Mouse (Mus musculus) fibroblast of lung, adult 2 months (primary cell): Measurements from ENCODE around the gene Rbm8a.
"Not testable (repeated sequence)": the region's sequence is repeated elsewhere in the genome, so short reads cannot be mapped to it uniquely, and the experiment has no call there.

Source experiments
- DNase-seq: peaks from one replicate; pipeline ENCODE4 v3.0.0-alpha.2; 2011; ENCODE audit warnings: low read depth

Gene Rbm8a

DNA sequence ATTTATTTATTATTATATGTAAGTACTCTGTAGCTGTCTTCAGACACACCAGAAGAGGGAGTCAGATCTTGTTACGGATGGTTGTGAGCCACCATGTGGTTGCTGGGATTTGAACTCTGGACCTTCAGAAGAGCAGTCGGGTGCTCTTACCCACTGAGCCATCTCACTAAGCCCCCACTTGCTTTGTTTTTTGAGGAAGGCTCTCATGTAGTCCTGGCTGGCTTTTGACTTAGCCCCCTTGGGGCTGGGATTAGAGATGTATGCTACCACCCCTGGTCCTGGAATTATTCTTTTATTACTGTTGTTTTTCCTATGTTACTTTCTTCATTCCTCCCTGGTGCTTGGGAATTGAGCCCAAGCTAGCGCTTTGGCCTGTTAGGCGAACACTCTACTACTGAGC is 23.7 kb upstream of the Rbm8a start:
- not testable (repeated sequence) for DNase-seq

DNA sequence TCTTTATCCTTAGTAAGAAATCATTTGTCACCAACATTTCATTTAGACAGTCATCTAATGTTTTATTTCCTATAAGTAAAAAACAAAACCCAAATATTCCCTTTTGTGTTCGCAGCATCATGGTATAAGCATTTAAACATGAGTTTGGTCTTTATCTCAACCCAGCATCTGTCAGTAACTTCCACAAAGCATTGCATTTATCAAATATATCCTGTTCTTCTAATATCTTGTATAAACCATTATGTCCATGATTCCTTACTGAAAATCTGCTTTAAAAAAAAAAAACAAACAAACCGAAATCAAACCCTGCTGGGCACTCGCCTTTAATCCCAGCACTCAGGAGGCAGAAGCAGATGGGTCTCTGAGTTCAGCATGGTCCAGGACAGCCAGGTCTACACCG is 23.1 kb upstream of the Rbm8a start:
- no peak for DNase-seq

DNA sequence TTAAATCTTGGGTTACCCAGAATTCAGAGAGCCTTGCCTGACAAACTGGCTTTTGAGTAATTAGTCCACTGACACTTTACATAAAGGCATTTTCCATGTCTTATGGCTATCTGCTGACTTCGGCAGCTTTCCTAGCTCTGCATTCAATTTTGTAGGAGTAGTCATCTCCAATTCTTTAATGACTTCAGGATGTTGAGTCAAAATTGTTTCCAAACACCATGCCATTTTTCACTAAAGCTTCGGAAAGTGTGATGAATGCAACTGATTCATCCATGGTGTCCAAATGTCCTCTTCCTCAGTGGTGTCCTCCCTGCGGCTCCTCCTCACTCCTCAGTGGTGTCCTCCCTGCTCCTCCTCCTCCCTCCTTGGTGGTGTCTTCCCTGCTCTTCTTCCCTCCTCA is 11.8 kb upstream of the Rbm8a start:
- DNase-seq, result no peak

DNA sequence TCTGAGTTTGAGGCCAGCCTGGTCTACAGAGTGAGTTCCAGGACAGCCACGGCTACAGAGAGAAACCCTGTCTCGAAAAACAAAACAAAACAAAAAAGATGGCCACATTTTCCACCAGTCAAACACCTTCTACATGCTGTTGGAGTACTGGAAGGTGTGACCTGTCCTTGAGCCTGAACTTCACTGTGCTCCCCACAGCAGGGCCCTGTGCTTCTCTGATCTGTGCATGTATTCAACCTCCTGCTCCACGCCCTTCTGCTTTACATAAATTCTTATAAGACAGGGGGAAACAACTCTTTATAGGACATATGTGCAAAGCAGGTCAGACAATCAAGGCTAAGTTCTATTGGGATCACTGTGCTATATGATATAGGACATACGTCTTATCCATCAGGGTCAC is 6.5 kb upstream of the Rbm8a start:
- no peak for DNase-seq

DNA sequence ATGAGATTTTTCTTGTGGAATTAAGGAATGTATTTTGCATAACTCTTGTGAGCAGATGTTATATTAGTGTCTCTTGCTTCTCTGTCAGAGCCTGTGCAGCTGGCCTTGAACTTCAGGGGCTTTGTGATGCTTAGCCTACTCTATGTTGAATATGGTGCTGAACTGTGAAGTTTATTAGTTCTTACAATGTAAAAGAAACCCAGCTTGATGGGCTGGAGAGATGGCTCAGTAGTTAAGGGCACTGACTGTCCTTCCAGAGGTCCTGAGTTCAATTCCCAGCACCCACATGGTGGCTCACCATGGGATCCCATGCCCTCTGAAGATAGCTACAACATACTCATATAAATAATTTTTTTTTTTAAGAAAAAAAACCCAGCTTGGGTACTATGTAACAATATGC is 2.3 kb downstream of the Rbm8a start:
- DNase-seq, result no peak

DNA sequence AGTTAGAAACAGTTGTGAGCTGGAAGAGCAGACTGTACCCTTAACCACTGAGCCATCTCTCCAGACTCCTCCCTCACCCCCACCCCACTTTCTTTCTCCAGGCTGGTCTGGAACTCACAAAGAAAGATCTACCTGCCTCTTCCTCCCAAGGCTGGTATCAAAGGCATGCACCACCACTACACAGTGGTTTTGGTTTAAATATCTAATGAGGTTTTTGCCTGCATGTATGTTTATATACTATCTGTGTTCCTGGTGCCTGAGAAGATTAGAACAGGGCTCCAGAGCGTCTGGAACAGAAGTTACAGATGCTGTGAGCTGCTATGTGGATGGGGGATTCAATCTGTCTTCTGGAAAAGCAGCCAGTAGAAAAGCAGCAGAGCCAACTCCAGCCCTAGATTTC is 4.3 kb downstream of the Rbm8a start:
- DNase-seq, result no peak

DNA sequence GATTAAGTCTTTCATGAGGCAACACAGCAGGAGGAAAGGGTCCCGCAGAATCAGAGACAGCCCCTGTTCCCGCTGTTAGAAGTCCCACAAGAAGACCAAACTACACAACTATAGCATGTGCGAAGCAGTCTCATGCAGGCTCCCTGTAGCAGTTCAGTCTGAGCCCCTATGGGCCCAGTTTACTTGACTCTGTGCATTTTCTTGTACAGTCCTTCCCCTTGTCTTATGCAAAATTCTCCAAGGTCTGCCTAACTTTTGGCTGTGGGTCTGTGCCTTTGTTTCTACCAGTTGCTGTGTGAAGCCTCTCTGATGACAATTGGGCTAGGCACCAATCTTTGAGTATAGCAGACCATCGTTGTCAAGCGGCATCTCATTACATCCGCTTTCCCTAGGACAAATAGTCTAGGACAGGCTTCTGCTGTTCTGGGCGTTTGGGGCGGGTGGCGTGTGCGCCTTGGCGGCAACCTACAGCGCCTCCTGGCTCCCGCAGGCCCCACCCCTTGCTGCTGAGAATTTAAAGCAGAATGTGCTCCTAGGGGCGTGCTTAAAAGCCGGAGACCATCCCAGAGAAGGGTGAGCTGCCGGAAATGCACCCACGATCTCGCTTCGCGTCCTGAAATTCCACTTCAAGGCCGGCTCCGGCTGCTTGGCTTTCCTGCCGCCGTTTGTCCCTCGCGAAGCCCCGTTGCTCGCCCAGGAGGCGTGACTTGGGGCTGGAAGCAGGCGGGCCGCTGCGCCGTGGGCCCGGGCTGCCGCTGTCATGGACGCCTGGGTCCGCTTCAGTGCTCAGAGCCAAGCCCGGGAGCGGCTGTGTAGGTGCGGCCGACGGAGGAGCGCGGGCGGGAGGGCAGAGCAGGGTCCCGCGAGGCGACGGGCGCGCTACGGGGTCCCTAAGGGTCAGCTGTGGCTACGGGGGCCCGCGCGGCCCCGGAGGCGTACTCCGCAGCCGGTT is 5.5 kb downstream of the Rbm8a start, which contains the start of the genes Pex11b and Gm42957:
Gene Pex11b (plus strand): TSS at position 449 of the 952 bp plus-strand sequence.
Gene Gm42957 (plus strand): TSS at position 547 of the 952 bp plus-strand sequence.
- peak; percentile 57 for DNase-seq

DNA sequence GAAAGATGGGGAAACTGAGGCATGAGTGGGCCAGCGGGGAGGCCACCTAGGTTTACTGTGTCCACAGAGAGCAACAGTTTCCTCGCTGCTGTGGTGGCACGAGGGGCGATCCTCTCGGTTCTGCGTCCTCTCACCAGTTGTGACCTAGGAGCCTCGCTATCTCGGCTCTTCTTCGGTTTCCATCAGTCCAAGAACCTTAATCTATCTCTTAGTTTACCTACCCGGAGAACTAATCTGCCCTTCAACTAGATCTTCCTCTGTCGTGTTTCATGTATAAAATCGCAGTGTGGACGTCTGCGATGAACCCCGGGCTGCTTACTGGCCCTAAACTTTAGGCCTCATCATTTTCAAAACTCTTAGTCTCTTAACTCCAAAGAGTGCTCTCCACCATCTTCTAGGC is 6.2 kb downstream of the Rbm8a start:
- DNase-seq, result no peak

DNA sequence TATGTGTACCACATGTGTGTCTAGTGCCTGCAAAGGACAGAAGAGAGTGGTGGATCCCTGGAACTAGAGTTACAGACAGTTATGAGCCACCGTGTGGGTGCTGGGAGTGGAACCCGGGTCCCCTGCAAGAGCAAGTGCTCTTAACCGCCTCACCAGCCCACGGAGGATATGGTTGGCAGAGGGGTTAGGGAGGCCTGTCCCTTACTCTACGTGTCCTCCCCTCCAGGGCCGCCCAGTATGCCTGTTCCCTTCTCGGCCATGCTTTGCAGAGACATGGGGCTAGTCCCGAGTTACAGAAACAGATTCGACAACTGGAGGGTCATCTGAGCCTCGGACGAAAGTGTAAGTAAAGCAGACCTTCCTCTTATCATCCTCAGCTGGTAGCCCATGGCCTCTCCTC is 6.7 kb downstream of the Rbm8a start:
- DNase-seq, result no peak

DNA sequence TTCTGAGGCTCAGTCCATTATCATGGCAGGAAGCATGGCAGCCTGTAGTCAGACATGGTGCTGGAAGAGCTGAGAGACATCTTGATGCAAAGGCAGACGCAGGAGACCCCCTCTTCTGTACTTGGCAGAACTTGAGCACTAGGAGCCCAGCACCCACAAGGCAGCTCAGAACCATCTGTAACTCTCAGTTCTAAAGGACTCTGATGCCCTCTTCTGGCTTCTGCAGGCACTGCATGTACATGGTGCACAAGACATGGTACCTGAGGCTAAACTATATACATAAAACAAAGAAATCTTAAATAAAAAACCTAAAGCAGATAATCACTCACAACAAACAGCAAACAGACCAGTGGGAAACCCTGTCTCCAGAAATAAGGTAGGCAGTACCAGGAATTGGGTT is 9.5 kb downstream of the Rbm8a start:
- no peak for DNase-seq

DNA sequence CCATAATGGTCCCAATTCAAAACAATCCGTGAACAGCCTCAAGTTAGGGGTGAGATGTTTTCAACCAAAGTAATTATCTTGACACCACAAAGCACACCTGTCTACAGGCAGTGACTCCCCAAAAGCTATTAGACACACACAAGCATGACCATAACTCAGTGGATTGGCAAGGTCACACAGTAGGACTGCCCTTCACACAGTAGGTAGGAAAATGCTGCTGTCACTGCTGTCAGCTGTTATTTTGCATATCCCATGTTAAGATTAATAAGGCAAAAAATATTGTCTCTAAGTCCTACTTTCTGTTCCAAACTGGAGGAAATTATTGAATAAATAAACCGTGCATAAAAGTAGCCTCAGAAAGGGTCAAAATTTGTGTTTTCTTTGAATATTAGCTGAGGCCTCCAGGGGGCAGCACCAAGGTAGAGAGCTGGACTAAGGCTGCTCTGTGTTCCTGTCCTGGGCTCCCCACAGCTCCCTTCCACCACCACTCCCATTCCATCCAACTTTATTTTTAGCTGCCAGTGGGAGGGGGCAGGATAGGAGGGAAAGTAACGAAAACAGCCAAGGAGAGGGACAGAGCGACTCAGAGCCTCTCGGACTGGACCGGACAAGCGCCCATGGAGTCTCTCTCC is 15.4 kb downstream of the Rbm8a start, which contains the start of gene Itga10:
Gene Itga10 (plus strand): TSS at position 567 of the 632 bp plus-strand sequence.
- DNase-seq, result no peak

DNA sequence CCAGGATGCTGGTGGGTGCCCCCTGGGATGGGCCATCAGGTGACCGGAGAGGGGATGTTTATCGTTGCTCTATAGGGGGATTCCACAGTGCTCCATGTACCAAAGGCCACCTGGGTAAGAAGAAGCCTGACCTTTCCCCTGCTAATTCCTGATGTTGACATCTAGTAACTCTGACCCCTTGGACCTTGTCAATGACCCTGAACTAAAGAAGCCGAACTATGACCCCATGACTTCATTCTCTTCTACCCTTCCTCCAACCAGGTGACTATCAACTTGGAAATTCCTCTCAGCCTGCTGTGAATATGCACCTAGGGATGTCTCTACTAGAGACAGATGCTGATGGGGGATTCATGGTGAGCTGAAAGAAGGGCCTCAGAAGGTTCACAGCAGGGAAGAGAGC is 17.6 kb downstream of the Rbm8a start:
- no peak for DNase-seq

DNA sequence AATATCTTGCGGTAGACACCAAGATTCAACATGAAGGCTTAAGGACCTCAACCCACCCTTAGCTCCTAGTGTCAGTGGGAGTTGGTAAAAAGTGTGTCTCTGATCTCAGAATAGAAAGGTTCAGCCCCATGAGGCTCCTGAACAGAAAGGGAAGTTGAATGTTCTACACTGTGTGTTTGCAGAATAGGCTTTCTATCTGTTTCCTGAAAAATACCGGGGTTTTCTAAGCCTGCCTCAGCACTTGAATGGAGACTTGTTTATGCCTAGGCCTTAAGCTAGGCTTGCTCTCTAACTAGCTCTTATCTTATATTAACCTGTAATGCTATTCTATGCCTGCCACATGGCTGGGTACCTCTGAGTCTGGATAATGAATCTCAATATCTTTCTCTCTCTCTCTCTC is 31.2 kb downstream of the Rbm8a start:
- no peak for DNase-seq

DNA sequence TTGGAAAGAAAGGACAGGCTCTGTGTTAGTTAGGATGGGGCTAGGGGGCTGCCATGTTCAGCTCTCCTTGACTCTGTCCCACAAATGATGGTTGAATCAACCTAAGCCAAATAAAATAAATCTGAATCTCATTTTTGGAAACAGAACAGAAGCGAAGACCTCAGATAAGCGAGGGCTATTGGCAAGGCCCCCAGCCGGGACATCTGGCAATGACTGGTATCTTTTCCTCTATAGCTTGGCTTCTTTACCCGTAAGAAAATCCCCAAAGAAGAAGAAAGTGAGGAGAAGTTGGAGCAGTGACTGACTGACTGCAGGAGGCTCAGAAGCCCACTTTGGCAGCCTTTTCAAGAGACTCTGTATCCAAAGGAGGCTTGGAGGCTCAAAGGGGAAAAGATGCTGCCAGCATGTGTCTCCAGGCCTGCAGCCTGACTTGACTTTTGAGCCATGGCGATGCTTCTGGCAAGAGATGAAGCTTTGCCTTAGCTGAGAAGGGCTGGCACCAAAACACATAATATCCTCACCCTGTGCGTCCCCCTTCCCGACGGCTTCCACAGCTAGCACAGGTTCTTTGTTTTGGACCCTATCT is 33.1 kb downstream of the Rbm8a start:
- DNase-seq, result no peak

DNA sequence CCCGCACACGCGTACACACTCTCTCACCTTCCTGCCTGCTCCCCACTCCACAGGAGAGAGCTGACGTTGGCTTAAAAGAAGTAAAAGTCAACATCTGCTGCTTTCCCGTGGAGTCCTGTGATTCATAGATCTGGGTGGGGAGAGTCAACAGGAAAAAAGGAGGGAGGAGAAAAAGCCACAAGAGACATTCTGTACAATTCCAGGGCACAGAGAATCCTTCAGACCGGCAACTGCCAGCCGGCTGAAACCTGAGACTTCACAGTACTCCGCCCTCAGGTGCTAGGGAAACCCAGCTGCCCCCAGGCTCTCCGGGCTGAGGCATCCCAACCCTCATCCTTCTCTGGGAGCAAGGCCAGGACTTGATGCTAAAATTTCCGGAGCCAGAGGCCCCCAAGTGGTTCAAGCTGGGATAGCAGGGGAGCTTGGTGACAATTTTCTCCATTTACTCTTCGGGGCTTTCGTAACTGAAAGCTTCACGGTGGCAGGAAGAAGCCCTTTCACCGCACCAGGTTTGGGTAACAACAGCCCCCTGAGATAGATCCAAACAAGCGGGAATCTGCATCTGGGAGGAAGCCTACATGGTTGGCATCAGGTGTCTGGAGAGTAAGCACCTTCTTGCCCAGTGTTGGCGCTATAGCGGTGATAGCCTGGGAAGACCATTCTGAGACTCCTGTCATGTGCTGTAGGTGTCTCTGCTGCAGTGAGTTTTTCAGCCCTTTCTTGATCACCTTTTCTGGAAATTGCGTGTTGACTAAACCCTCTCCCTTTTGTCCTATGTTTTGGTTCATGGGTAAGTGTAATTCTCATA is 33.9 kb downstream of the Rbm8a start:
- peak; percentile 90 for DNase-seq

DNA sequence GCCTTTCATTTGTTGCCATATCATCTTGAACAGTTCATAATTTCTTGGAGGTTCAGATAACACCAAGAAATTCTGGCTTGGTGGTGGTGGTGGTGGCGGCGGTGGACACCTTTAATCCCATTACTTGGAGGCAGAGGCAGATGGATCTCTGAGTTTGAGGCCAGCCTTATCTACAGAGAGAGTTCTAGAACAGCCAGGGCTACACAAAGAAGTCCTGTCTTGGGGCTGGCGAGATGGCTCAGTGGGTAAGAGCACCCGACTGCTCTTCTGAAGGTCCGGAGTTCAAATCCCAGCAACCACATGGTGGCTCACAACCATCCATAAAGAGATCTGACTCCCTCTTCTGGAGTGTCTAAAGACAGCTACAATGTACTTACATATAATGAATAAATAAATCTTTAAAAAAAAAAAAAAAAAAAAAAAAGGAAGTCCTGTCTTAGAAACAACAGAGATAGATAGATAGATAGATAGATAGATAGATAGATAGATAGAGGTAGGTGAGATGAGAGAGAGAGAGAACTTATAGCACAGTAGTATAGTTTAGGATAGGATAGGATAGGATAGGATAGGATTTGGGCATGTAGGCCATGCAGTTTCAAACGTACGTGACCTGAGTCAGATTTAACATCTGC is 36.1 kb downstream of the Rbm8a start:
- not testable (repeated sequence) for DNase-seq

DNA sequence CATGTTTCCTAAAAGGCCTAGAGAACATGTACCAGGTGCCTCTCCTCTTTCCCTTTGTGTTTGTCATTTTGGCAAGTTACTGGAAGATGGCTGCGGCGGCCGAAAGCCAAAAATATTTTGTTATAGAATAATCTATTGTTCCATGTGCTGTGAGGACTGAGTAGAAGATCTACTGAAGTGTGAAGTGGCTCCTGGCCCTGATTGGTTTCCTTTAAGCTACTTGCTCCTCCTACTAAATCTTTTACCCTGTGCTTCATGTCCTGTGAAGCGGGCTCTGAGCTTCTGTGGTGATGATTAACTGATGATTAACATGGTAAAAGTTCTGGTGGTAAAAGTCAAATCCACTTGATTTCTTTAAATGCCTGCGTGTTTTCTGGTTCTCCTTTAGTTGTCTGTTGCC is 37.2 kb downstream of the Rbm8a start:
- no peak for DNase-seq

DNA sequence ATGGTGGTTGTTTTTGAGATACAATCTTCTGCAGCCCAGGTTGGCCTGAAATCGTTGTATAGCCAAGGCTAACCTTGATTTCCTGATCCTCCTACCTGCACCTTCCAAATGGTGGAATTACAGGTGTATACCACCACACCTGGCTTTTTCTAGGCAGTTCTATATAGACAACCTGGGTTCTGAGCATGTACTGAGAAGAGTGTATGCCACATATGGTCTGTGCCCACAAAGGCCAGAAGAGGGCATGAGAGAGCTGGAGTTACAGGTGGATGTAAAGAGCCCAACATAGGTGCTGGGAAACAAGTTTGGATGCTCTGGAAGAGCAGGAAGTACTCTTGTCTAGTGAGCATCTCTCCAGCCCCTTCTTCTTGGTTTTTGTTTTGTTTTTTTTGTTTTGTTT is 37.6 kb downstream of the Rbm8a start:
- no peak for DNase-seq

DNA sequence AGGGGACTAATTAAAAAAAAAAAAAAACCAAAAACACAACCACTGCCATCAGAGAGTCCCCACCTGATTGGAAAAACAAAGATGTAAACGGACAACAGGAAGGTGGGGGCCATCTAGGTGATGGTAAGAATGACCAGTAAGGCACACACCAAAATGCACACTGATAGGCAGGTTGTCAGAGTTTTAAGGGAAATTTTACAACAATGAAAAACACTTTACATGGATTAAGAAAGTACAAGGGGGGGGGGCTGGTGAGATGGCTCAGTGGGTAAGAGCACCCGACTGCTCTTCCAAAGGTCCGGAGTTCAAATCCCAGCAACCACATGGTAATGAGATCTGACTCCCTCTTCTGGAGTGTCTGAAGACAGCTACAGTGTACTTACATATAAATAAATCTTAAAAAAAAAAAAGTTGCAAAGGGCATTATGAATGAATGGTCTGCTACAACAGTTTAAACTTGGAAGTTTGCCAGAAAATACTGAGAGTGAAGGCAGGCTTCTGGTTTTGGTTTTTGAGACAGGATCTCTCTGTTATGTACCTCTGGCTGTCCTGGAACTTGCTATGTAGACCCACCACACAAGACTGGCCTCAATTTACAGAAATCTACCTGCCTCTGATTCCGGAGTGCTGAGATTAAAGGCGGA is 38.8 kb downstream of the Rbm8a start:
- DNase-seq, result no peak

DNA sequence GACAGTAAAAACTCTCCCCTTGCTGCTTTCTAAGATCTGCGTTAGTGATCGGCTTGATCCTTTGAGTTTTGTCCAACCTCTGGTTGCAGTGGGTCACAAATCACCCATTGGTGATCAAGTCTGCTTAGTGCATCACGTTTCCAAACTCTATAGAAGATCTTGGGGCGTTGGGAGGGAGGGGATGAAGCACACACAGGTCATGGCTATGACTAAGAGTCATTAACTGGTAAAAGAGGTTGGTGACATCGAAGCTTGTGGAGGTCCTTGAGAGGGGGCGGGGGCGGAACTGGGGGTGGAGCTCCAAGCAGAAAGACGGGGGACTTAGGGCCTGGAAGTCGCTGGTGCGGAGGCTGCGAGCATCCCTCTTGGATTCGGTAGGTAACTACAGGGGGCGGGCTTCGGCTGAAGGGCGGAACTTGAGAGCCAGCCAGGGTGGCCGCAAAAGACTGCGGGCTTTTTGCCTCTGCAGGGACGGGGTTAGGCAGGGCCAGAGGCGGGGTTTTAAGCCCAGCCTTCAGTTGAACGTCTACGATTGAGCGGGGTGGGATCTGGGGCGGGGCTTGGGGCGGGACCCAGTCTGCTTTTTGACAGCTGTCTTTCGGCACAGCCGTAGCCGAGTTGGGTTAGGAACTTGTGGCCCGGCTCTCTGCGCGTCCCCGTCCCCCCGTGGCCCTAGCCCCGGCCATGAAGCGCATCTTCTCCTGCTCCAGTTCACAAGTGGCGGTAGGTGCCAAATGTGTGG is 40.2 kb downstream of the Rbm8a start, which contains the start of gene Ankrd35:
Gene Ankrd35 (plus strand): TSS at position 405 of the 742 bp plus-strand sequence.
- DNase-seq, result peak; percentile 77
